Mouse (Mus musculus): ENCODE data around the gene Zfp316.
A peak's percentile ranks its signal among the peaks of the same experiment; 100 is the strongest.

Gene Zfp316

GRCm38 (mm10) chr5:143269363-143270150, at the start of gene Zfp316:
TSS of gene Zfp316 (minus strand) at chr5:143270022.
- DNase-seq (ENCODE audit: extremely low read depth, insufficient read length, low spot score) = peak; percentile 79

DNA sequence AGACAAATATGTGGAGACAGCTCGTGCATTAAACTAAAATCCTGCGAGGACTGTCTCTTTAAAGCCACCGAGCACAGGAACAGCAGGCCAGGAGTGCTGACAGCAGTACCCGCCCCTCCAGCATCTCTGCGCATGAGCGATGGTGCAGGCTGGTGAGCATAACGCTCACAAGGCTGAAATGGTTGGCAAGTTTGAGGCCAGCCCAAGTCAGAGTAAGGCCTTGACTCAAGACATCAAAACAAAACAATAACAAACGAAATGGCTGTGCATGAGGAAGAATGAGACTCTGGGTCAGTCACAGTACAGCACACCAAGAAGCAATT, 47.4 kb upstream of the Zfp316 start:
- no peak for DNase-seq (ENCODE audit: extremely low read depth, insufficient read length, low spot score)

GRCm38 (mm10) chr5:143316605-143317287, 46.9 kb upstream of the Zfp316 start:
- DNase-seq (ENCODE audit: extremely low read depth, insufficient read length, low spot score) = no peak

DNA sequence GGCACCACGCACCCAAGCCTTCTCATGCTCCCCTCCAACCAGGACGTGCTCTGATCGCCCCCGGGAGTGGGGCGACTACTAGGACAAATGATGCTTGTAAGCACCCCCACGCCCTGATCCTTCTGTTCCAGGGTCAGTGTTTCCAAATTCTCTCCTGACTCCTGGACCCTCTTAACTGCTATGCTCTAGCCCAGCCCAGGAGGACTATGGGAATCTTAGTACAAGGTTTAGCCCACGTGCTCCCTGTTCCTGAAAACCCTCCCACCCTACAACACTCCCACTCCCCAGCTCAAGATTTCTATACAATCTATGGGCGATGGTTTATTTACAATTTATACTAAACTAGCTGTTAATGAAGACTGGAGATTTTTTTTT, 45.7 kb upstream of the Zfp316 start:
- no peak for DNase-seq (ENCODE audit: extremely low read depth, insufficient read length, low spot score)

DNA sequence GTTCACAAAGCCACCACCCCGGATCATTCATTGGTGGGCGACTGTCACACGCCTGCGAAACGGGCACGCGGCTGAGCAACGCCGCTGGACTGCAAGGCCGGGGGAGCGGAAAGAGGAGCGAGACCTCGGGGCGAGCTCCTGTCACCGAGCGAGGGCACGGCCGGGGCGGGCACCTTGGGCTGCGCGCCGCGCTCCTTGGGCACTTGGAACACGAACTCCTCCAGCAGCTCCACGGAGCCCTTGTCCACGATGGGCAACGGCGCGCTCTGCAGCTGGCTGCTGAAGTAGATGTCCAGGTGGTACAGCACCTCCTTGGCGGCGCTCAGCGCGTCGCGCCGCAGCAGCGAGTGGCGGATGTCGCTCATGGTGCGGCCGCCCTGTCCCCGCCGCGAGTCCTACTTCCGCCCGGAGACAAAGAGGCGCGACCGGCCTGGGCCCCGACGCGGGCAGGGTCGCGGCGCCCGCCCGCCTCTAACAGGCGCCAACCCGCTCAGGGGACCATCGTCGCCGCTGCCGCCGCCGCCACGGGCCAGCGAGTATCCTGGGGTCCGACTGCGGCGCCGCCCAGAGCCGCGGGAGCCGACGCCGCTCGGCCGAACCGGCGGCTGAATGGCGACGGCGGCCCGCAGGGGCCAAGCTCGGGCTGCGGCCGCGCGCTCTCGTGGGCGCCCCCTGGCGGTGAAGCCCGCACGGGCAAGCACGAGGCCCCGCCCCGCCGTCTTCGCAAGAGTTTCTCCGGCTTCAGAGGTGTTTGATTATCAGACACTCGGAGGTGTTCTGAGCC, 45.1 kb upstream of the Zfp316 start, which contains the start of gene E130309D02Rik:
E130309D02Rik (minus strand) TSS at position 631 of the 784 bp plus-strand sequence.
- peak; percentile 90 for DNase-seq (ENCODE audit: extremely low read depth, insufficient read length, low spot score)

GRCm38 (mm10) chr5:143314183-143314729, 44.4 kb upstream of the Zfp316 start:
- DNase-seq (ENCODE audit: extremely low read depth, insufficient read length, low spot score) = no peak

- peak; percentile 67 for DNase-seq (ENCODE audit: extremely low read depth, insufficient read length, low spot score)
Measured at GRCm38 (mm10) chr5:143311886-143312285, 42.1 kb upstream of the Zfp316 start.

GRCm38 (mm10) chr5:143309916-143310315, 40.1 kb upstream of the Zfp316 start:
- no peak for DNase-seq (ENCODE audit: extremely low read depth, insufficient read length, low spot score)

- DNase-seq (ENCODE audit: extremely low read depth, insufficient read length, low spot score) = no peak
Measured at GRCm38 (mm10) chr5:143308825-143309224, 39.0 kb upstream of the Zfp316 start.

DNA sequence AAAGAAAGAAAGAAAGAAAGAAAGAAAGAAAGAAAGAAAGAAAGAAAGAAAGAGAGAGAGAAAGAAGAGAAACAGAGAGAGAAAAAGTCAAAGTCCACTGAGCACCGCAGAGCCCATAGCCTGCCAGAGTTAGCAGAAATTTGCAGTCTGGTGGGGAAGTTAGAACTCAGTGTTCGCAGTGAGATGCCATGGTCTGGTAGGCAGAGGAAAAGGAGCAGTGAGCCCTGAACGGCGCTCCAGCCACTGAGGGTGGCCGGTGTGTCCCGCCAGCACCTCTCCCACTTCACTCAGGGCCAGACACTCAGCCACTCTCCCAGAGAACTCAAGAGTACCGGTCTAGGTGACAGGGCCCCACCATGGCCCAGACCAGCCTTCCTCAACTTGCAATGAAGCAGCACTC, 34.4 kb upstream of the Zfp316 start:
- DNase-seq (ENCODE audit: extremely low read depth, insufficient read length, low spot score) = no peak

DNA sequence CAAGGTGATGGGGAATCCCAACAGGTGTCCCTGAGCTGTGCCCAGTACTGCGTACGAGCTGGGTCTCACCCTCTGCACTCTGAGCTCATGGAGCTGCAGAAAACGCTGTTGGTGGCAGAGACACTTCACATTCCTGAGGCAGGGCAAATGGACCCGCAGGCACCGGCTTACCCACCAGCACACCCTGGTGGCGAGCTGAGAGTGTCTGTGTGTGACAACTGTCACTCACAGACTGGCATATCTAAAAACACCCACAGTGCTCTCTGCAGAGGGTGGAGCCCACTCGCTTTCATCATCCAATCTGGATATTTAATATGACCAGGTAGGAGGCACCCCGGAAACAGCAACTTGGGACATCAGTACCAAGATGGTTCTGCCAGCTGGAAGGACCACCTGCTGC, 31.5 kb upstream of the Zfp316 start:
- DNase-seq (ENCODE audit: extremely low read depth, insufficient read length, low spot score) = peak; percentile 33

GRCm38 (mm10) chr5:143299686-143300085, 29.9 kb upstream of the Zfp316 start:
- DNase-seq (ENCODE audit: extremely low read depth, insufficient read length, low spot score) = no peak

- no peak for DNase-seq (ENCODE audit: extremely low read depth, insufficient read length, low spot score)
Measured at GRCm38 (mm10) chr5:143298391-143298790, 28.6 kb upstream of the Zfp316 start.

- DNase-seq (ENCODE audit: extremely low read depth, insufficient read length, low spot score) = no peak
Measured at GRCm38 (mm10) chr5:143297986-143298385, 28.2 kb upstream of the Zfp316 start.

- DNase-seq (ENCODE audit: extremely low read depth, insufficient read length, low spot score) = no peak
Measured at GRCm38 (mm10) chr5:143295330-143295729, 25.5 kb upstream of the Zfp316 start.

GRCm38 (mm10) chr5:143294862-143295261, 25.0 kb upstream of the Zfp316 start:
- no peak for DNase-seq (ENCODE audit: extremely low read depth, insufficient read length, low spot score)

GRCm38 (mm10) chr5:143293404-143293803, 23.6 kb upstream of the Zfp316 start, which contains the start of gene Zfp853:
TSS of gene Zfp853 (minus strand) at chr5:143293623.
- no peak for DNase-seq (ENCODE audit: extremely low read depth, insufficient read length, low spot score)

- DNase-seq (ENCODE audit: extremely low read depth, insufficient read length, low spot score) = no peak
Measured at GRCm38 (mm10) chr5:143292879-143293278, 23.1 kb upstream of the Zfp316 start.

- DNase-seq (ENCODE audit: extremely low read depth, insufficient read length, low spot score) = no peak
Measured at GRCm38 (mm10) chr5:143289299-143289698, 19.5 kb upstream of the Zfp316 start.

GRCm38 (mm10) chr5:143288378-143288911, 18.6 kb upstream of the Zfp316 start:
- no peak for DNase-seq (ENCODE audit: extremely low read depth, insufficient read length, low spot score)
